Mouse (Mus musculus) kidney, postnatal 10 days (tissue): ENCODE data around the gene Cd1d1.

Experiments used
- DNase-seq: peaks from one replicate; pipeline ENCODE4 v3.0.0; 2021; ENCODE audit warnings: mixed read lengths

Gene Cd1d1

GRCm38 (mm10) chr3:86960656-86961394, 38.4 kb downstream of the Cd1d1 start:
- no peak for DNase-seq

DNA sequence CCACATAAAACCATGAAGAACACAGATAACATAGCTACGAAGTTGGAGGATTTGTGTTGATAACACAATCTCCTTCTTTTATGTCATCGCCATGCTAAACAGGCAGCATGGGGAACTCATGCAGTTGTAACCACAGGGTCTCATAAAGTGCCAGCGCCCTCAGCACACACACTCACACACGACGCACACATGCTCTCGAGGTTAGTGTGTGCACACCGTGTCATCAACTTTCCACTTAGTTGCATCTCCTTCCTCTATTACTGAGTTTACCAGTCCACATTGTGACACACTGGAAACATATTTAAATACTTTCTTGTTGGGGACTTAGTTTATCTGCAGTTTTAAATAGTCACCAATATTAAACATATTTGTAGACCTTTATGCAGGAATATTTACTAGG, 40.2 kb downstream of the Cd1d1 start:
- DNase-seq: no peak

DNA sequence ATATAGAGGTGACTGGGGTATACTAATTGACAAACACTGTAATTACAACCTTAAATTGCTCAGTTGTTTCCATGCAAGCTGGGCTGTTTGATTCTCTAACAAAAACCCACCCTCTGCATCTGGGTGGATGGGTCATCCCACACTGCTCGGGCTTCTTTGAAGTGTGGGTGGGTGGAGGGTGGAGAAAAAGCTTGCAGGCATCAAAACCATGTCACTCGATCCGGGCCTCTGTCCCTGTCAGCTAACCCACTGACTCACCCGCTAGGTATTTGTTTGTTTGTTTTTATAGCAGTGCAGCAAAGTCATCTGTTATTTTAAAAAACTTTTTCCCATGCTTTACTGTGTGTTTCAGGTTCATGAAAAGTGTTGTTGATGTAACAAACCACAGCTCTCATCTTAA, 43.9 kb downstream of the Cd1d1 start:
- no peak for DNase-seq

GRCm38 (mm10) chr3:86954521-86954920, 44.7 kb downstream of the Cd1d1 start:
- DNase-seq: peak; percentile 21

GRCm38 (mm10) chr3:86953819-86954218, 45.4 kb downstream of the Cd1d1 start:
- peak; percentile 11 for DNase-seq

DNA sequence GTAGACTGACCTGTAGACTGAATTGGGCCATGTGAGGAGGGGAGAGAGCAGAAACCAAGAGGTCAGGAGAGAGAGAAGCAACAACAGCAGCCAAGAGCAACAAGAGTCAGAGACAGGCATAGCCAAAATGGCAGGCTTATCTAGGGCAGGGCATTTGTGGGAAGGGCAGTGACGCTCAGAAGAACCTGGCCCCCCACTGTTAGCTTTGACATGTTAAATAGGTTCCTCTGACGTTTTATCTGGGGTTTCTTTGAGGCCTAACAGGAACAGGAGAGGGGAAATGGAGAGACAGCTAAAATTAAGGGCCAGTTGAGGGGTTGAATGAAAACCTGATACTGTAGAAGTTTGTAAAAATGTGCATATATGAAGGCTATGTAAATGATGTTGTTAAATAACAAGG, 48.6 kb downstream of the Cd1d1 start:
- no peak for DNase-seq
